Mouse (Mus musculus) liver, embryonic 11.5 days (tissue): Measurements from ENCODE around the gene Rapsn. TPM values are rescaled to one million over a fixed set of nuclear protein-coding genes. Genes with fewer than 3 reads are reported as not detected.

Experiments
- ATAC-seq: fragments of 200-750 bp; cut with Nextera tagmentation; replicated peaks from 2 replicates; pipeline ENCODE4 v1.8.0; 2017; ENCODE audit warnings: moderate number of reproducible peaks, mild to moderate bottlenecking, moderate TSS enrichment, moderate library complexity; ENCODE audit not compliant: low FRiP score
- DNase-seq: peaks from one replicate; pipeline ENCODE4 v3.0.0-alpha.2; 2017; ENCODE audit warnings: low spot score
- H3K27ac ChIP-seq: fragments of 300-500 bp; sonication (generic); 2 replicates; pipeline ENCODE4 v1.5.1; 2014; ENCODE audit warnings: mild to moderate bottlenecking, low read depth, low read length, control low read depth
- H3K27me3 ChIP-seq: fragments of 300-500 bp; sonication (generic); replicated peaks from 2 replicates; pipeline ENCODE4 v1.6.1; 2014; ENCODE audit warnings: low read length, mixed read lengths; ENCODE audit not compliant: control insufficient read depth, insufficient read depth
- H3K36me3 ChIP-seq: fragments of 300-500 bp; sonication (generic); 2 replicates; pipeline ENCODE4 v1.6.1; 2014; ENCODE audit warnings: mild to moderate bottlenecking, low read length, moderate library complexity, mixed read lengths; ENCODE audit not compliant: control insufficient read depth, insufficient read depth
- H3K4me1 ChIP-seq: fragments of 300-500 bp; sonication (generic); replicated peaks from 2 replicates; pipeline ENCODE4 v1.6.1; 2014; ENCODE audit warnings: low read length, mixed read lengths; ENCODE audit not compliant: control insufficient read depth, insufficient read depth
- H3K4me2 ChIP-seq: fragments of 300-500 bp; sonication (generic); 2 replicates; pipeline ENCODE4 v1.6.1; 2014; ENCODE audit warnings: mild to moderate bottlenecking, control low read depth, moderate library complexity
- H3K4me3 ChIP-seq: fragments of 300-500 bp; sonication (generic); 2 replicates; pipeline ENCODE4 v1.5.1; 2014; ENCODE audit warnings: low read depth, low read length, control low read depth
- H3K9ac ChIP-seq: fragments of 300-500 bp; sonication (generic); 2 replicates; pipeline ENCODE4 v1.6.1; 2014; ENCODE audit warnings: low read depth, low read length, control low read depth
- H3K9me3 ChIP-seq: fragments of 300-500 bp; sonication (generic); 2 replicates; pipeline ENCODE4 v1.6.1; 2016; ENCODE audit warnings: low read length, inconsistent platforms, mixed read lengths; ENCODE audit not compliant: control insufficient read depth
- WGBS: fragments of 180-500 bp; shearing (Covaris S2); extraction: QIAGEN DNeasy Blood & Tissue Kit; methylation state at CpG from one replicate; pipeline ENCODE4 v1.1.7; 2014; 5-methylcytosine and 5-hydroxymethylcytosine counted together
- polyA plus RNA-seq: library from polyadenylated mRNA; unstranded; fragments of >200 nt; fragmentation: Nextera tagmentation; extraction: Ambion mirVana; gene quantifications from 2 replicates; pipeline ENCODE4 v1.2.1, GENCODE M21; 2014

Rapsn gene
- polyA plus RNA-seq, 1 experiment from 2014 or later: 1.4 TPM

DNA sequence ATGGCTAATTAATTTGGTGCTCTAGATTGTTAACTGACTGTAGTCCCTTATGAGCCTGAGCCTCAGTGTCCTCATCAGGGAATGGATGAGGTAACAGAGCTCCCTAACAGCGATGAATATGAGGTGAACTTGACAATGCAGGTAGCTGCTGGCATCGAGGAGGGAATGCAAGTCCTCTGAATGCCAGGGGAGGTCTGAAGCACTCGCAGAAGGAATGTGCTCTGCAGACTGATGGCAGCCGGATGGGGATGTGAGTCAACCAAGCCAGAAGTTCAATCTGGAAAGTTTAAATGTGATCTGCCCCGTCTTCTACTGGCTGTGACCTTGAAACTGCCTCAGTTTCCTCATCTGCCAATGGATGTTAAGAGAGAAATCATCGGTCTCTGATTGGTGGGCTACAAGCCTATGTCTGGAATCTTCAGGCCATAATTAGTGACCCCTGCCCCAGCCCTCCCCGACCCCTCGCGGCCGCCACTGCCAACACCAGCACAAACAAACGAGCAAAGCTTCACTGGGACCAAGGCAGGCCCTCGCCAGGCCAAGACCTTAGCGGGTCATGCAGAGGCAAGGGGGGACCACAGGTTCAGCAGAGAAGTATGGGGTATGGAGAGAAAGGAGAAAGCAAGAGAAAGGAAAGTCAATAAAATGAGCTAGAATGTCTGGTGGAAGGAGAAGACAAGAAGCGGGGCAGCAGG lies 34.0 kb downstream of the Rapsn start:
- Histone ChIP-seq H3K4me2 (peak overlapping the region; percentile 81), H3K36me3 (no peaks in the 10 kb centered on the region), H3K4me3 (peak overlapping the region; percentile 60), H3K27ac (peak overlapping the region; percentile 80; the same call in 1 of the 2 replicates), H3K9ac (peak overlapping the region; percentile 79), H3K9me3 (no peaks in the 10 kb centered on the region), H3K4me1 (peaks cover 14% of the 10 kb centered on the region), H3K27me3 (no peaks in the 10 kb centered on the region)
- WGBS: 10% methylated on average over 14 of the region's 14 CpGs
- DNase-seq: no peak
- ATAC-seq: peak; percentile 4; the same call in 1 of the 2 replicates

DNA sequence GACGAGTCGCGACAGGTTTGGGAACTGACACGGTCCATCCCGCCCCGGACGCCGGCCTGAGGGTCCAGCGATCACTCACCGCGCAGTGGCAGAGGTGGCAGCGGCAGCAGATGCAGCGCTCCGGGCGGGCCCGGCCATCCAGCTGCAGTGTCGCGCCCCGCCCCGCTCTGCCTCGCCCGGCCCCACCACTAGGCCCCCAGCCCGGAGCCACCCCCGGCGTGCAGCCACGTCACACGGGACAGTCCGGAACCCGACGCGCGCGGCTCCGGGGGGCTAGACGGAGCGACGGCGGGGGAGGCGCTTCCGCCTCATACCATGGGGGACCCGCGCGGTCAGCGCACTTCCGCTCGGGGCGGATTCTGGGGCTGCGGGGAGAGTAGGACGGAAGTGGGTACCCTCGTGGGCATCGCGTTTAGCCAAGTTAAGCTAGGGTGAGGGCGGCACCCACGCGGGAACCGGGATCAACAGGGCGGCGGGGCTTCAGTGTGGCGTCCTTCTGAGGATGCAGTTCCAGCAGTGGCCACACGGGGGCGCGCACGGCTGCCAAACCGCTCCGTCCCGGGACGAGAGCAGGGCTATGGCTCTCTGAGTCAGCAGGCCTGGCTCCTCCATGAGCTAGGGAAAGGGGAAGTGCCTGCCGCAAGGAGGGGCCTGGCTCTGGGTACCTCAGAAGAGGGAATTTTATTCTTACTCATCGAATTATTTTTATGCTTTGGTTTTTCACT lies 34.8 kb downstream of the Rapsn start, which contains the start of gene Slc39a13:
Gene Slc39a13 (minus strand): TSS at position 342 of the 725 bp plus-strand sequence.
- WGBS: under 1% methylated on average over 67 of the region's 69 CpGs
- Histone ChIP-seq H3K4me2 (peak within 1 kb of the TSS; percentile 81), H3K4me1 (peaks cover 14% of the 10 kb centered on the region), H3K9ac (peak within 1 kb of the TSS; percentile 79), H3K9me3 (no peaks in the 10 kb centered on the region), H3K27me3 (no peaks in the 10 kb centered on the region), H3K36me3 (no peaks in the 10 kb centered on the region), H3K27ac (peak within 1 kb of the TSS; percentile 80), H3K4me3 (peak within 1 kb of the TSS; percentile 60)
- ATAC-seq (peak; percentile 96), DNase-seq (peak; percentile 99)

- Histone ChIP-seq H3K27ac (peak overlapping the region; percentile 80), H3K4me1 (peaks cover 14% of the 10 kb centered on the region), H3K27me3 (no peaks in the 10 kb centered on the region), H3K9me3 (no peaks in the 10 kb centered on the region), H3K36me3 (no peaks in the 10 kb centered on the region), H3K9ac (peak overlapping the region; percentile 79), H3K4me2 (peak overlapping the region; percentile 81), H3K4me3 (peak overlapping the region; percentile 60)
- ATAC-seq (no peak), DNase-seq (no peak)
- 84% methylated on average over 10 of the region's 10 CpGs for WGBS
Observed at GRCm38 (mm10) chr2:91071059-91071458, 35.6 kb downstream of the Rapsn start.

DNA sequence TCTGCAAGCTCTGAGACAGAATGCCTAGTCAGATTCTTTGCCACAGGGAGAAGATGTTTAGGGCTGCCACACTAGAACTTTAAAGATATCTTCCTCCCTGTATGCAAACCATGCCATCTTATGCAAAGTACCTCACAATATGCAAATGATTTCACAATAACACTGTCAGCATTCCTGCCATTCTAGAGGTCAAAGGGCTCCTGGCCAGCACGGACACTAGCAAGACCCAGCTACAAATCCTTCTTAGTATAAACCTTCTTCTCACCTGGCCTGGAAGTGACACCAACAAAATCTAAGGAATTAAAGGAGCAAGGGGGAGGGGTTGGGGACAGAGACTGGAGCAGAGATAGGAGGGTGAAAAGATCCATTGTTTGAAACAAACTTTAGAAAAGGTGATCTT lies 36.7 kb downstream of the Rapsn start:
- Histone ChIP-seq H3K9ac (no peak overlapping the region), H3K4me2 (no peak overlapping the region), H3K27me3 (no peaks in the 10 kb centered on the region), H3K9me3 (no peaks in the 10 kb centered on the region), H3K4me3 (no peak overlapping the region), H3K27ac (no peak overlapping the region), H3K4me1 (peaks cover 14% of the 10 kb centered on the region), H3K36me3 (no peaks in the 10 kb centered on the region)
- ATAC-seq: no peak
- no peak for DNase-seq
- WGBS: 40% methylated on average over 1 of the region's 1 CpGs

- DNase-seq: no peak
- Histone ChIP-seq H3K9me3 (no peaks in the 10 kb centered on the region), H3K9ac (peak overlapping the region; percentile 61), H3K36me3 (no peaks in the 10 kb centered on the region), H3K27me3 (no peaks in the 10 kb centered on the region), H3K4me3 (peak overlapping the region; percentile 59), H3K4me1 (peaks cover 11% of the 10 kb centered on the region), H3K27ac (no peak overlapping the region), H3K4me2 (peak overlapping the region; percentile 91)
- 35% methylated on average over 12 of the region's 12 CpGs for WGBS
- ATAC-seq: no peak
Observed at GRCm38 (mm10) chr2:91077957-91078313, 42.5 kb downstream of the Rapsn start.

DNA sequence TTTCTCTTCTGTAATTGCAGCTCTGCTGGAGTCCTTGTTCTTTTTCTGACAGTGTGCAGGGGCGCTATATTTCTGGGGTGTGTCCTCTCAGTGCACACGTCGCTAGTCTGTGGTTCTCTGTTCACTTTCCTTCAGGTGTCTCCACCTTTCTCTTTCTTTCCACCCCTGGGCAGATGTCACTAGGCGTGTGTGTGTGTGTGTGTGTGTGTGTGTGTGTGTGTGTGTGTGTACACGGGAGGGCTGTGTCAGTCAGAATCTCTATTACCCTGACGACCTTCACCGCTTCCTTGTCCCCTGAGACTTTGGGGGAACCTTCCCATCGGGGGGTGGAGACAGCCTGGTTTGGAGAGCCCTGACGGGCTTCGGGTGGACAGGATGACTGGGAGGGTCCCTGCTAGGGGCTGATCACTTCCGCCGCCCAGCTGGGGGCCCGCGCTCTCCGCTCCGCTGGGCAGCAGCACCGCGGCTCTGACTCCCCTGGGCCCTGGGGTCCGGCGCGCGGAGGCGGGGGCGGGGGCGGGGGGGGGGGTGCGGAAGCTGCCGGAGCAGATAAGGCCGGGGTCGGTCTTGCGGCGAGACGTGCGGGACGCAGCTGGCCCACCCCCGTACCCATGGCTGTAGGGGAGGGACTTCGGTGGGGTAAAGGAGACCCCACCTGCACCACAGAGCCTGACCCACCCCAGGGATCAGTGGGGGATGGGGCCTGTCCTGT lies 43.0 kb downstream of the Rapsn start:
- Histone ChIP-seq H3K27ac (peak overlapping the region; percentile 59), H3K36me3 (no peaks in the 10 kb centered on the region), H3K4me1 (peaks cover 13% of the 10 kb centered on the region), H3K9me3 (no peaks in the 10 kb centered on the region), H3K27me3 (no peaks in the 10 kb centered on the region), H3K4me2 (peak overlapping the region; percentile 91), H3K9ac (peak overlapping the region; percentile 61), H3K4me3 (peak overlapping the region; percentile 59)
- DNase-seq: no peak
- WGBS: under 1% methylated on average over 27 of the region's 36 CpGs
- peak; percentile 24 for ATAC-seq

- Histone ChIP-seq H3K27me3 (no peaks in the 10 kb centered on the region), H3K36me3 (no peaks in the 10 kb centered on the region), H3K4me2 (peak overlapping the region; percentile 91), H3K9me3 (no peaks in the 10 kb centered on the region), H3K4me1 (peaks cover 13% of the 10 kb centered on the region), H3K27ac (peak overlapping the region; percentile 59), H3K4me3 (peak overlapping the region; percentile 59), H3K9ac (peak overlapping the region; percentile 61)
- DNase-seq (no peak), ATAC-seq (no peak)
- WGBS: 22% methylated on average over 5 of the region's 5 CpGs
Observed at GRCm38 (mm10) chr2:91079026-91079384, 43.6 kb downstream of the Rapsn start.

GRCm38 (mm10) chr2:91080784-91081513 lies 45.5 kb downstream of the Rapsn start:
- Histone ChIP-seq H3K27me3 (no peaks in the 10 kb centered on the region), H3K36me3 (no peaks in the 10 kb centered on the region), H3K9ac (no peak overlapping the region), H3K4me2 (no peak overlapping the region), H3K4me1 (peaks cover 13% of the 10 kb centered on the region), H3K9me3 (no peaks in the 10 kb centered on the region), H3K4me3 (no peak overlapping the region), H3K27ac (no peak overlapping the region)
- WGBS: 66% methylated on average over 8 of the region's 8 CpGs
- ATAC-seq: no peak
- DNase-seq: no peak
